Mouse (Mus musculus) heart, postnatal 0 days (tissue): ENCODE data around the gene Tgfbr3.

ENCODE experiments used
- CTCF ChIP-seq: IDR thresholded peaks from 2 replicates; pipeline ENCODE4 v1.5.1; 2016; ENCODE audit warnings: antibody characterized with exemption, control low read depth, low read depth
- EP300 ChIP-seq: IDR thresholded peaks from 2 replicates; pipeline ENCODE4 v1.6.1; 2016; ENCODE audit warnings: antibody characterized with exemption, low read depth

DNA sequence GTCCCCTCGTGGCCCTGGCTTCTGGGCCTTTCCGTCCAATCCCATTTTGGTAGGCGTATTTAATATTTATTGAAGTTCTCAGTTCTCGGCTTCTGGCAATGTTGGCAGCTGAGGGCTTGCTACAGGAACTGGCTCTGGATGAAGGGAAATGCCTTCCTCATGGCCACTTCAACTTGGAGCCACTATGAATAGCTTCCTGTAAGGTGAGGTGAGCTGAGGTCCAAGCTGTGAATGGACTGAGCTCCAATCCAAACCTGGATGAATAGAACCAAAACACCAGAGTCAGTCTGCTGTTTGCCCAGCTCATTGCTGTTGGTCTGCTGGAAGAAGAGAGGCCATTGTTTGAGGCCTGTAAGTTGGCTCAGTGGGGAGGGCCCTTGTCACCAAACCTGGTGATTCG is 203.3 kb downstream of the Tgfbr3 start:
- no peak for TF ChIP-seq CTCF
- no peak for TF ChIP-seq EP300
